Mouse (Mus musculus): ENCODE measurements around the gene Ypel1.

DNA sequence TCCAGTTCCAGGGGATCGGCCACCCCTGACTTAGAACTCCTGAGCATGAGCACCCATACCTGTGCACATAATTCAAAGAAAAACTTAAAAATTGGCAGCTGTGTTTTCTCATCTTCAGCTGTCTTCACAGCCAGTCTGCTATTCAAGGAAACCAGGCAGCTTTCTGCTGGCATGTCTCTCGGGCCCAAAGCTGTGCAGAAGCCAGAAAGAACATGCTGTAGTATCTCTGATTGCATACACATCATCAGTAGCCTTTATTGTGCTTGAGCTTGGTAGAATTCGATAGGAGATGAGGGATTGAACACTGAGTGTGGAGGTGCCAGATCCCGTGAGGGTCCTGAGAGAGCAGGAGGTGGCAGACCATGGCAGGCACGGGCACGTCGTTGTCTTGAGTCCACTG, 3.5 kb downstream of the Ypel1 start:
- TF ChIP-seq CTCF (IDR thresholded peaks at IDR 0.05; ENCODE audit: extremely low read depth, insufficient read depth, low read length) = no peak
- no peak for TF ChIP-seq POLR2A (IDR thresholded peaks at IDR 0.05; ENCODE audit: extremely low read depth, insufficient read depth, low read length)
